Comparison of ENCODE assay signal across 8 mouse cellular contexts in genomic region chr2:25256443-25257109, GRCm38 (mm10). TPM values are rescaled to one million over a fixed set of nuclear protein-coding genes. Genes with fewer than 3 reads are reported as not detected.
DNase-seq lines count a peak whose midpoint lies in the region; ATAC-seq and TF ChIP-seq lines count a peak whose summit lies in the region.
"Not testable (repeated sequence)": the region's sequence is repeated elsewhere in the genome, so short reads cannot be mapped to it uniquely, and the experiment has no call there.

No protein-coding gene starts in this region.

- H3K4me3 ChIP-seq in ES-Bruce4 (ENCODE audit: low read depth, low read length), result peak overlapping the region; percentile 28
- H3K4me3 ChIP-seq in cerebellum, adult 2 months (replicated peaks; ENCODE audit: insufficient read depth, low read depth, low read length), result peak overlapping the region; percentile 71
- peak overlapping the region; percentile 98 for H3K4me3 ChIP-seq in forebrain, embryonic 13.5 days
- H3K4me3 ChIP-seq in hindbrain, embryonic 11.5 days (ENCODE audit: low read depth, low read length), result peak overlapping the region; percentile 69; the same call in 1 of the 2 replicates
- H3K4me3 ChIP-seq in lung, embryonic 15.5 days, result peak overlapping the region; percentile 71

- not testable (repeated sequence) for H3K9me3 ChIP-seq in ES-Bruce4 (replicated peaks; ENCODE audit: control insufficient read depth, insufficient read depth, low read length, poor library complexity, severe bottlenecking); forebrain, embryonic 13.5 days (replicated peaks); hindbrain, embryonic 11.5 days (ENCODE audit: control insufficient read depth, low read length); lung, embryonic 15.5 days

- 39% methylated on average over 12 of the region's 12 CpGs for WGBS in cerebellum, adult 2 months
- 63% methylated on average over 12 of the region's 12 CpGs for WGBS in forebrain, embryonic 13.5 days
- WGBS in hindbrain, embryonic 11.5 days, result 64% methylated on average over 10 of the region's 12 CpGs
- 53% methylated on average over 12 of the region's 12 CpGs for WGBS in lung, embryonic 15.5 days

- peak; percentile 34 for TF ChIP-seq CTCF in ES-Bruce4 (IDR thresholded peaks at IDR 0.05; ENCODE audit: low read depth, low read length)
- TF ChIP-seq CTCF in cerebellum, adult 2 months (IDR thresholded peaks at IDR 0.05; ENCODE audit: borderline replicate concordance, insufficient read depth, low read depth, low read length), result peak; percentile 28; the same call in 1 of the 2 replicates

- H3K36me3 ChIP-seq in ES-Bruce4 (ENCODE audit: control insufficient read depth, insufficient read depth, low read length, poor library complexity, severe bottlenecking); hindbrain, embryonic 11.5 days (ENCODE audit: control insufficient read depth, insufficient read depth, low read length); lung, embryonic 15.5 days: not testable (repeated sequence)
- H3K36me3 ChIP-seq in forebrain, embryonic 13.5 days (ENCODE audit: poor library complexity, severe bottlenecking), result peaks cover 12% of the 10 kb centered on the region

- ATAC-seq in forebrain, embryonic 13.5 days; hindbrain, embryonic 11.5 days (ENCODE audit: low FRiP score); lung, embryonic 15.5 days (ENCODE audit: borderline replicate concordance, extremely low read depth, low FRiP score, low TSS enrichment): not testable (repeated sequence)

- not testable (repeated sequence) for H3K4me1 ChIP-seq in ES-Bruce4 (ENCODE audit: control insufficient read depth, insufficient read depth, low read length); cerebellum, adult 2 months (ENCODE audit: control insufficient read depth, insufficient read depth, low read length); hindbrain, embryonic 11.5 days (replicated peaks; ENCODE audit: control insufficient read depth, insufficient read depth, low read length)
- H3K4me1 ChIP-seq in forebrain, embryonic 13.5 days, result peaks cover 27% of the 10 kb centered on the region
- peaks cover 21% of the 10 kb centered on the region for H3K4me1 ChIP-seq in lung, embryonic 15.5 days

- TF ChIP-seq EP300 in ES-Bruce4 (IDR thresholded peaks at IDR 0.05; ENCODE audit: insufficient read depth, low read depth, low read length), result not testable (repeated sequence)

- peak overlapping the region; percentile 83 for H3K4me2 ChIP-seq in forebrain, embryonic 13.5 days
- peak overlapping the region; percentile 74; the same call in 1 of the 2 replicates for H3K4me2 ChIP-seq in hindbrain, embryonic 11.5 days (replicated peaks; ENCODE audit: low read depth, low read length)
- peak overlapping the region; percentile 93 for H3K4me2 ChIP-seq in lung, embryonic 15.5 days

- H3K27ac ChIP-seq in ES-Bruce4 (ENCODE audit: insufficient read depth, low read length); cerebellum, adult 2 months (ENCODE audit: insufficient read depth, low read length); forebrain, embryonic 13.5 days; hindbrain, embryonic 11.5 days (ENCODE audit: low read depth, low read length); lung, embryonic 15.5 days: not testable (repeated sequence)

- DNase-seq in cerebellum, adult 2 months, result peak in 1 of 2 experiments; percentile 59
- DNase-seq in hindbrain, embryonic 11.5 days (ENCODE audit: low spot score), result peak; percentile 34
- peak; percentile 64 to 82 for DNase-seq in kidney, postnatal 36 days
- peak; percentile 57 to 75 for DNase-seq in natural killer cell, adult 2 months (ENCODE audit: low spot score in 2 of 2)
- peak; percentile 40 to 68 for DNase-seq in thymus, postnatal 10 days (ENCODE audit: low spot score in 2 of 2)

- not testable (repeated sequence) for TF ChIP-seq POLR2A in ES-Bruce4 (IDR thresholded peaks at IDR 0.05; ENCODE audit: insufficient read depth, low read length); cerebellum, adult 2 months (IDR thresholded peaks at IDR 0.05; ENCODE audit: borderline replicate concordance, insufficient read depth, low read length)

- not testable (repeated sequence) for H3K27me3 ChIP-seq in ES-Bruce4 (ENCODE audit: control insufficient read depth, insufficient read depth, low read length, poor library complexity, severe bottlenecking); cerebellum, adult 2 months (ENCODE audit: control insufficient read depth, insufficient read depth, low read length); forebrain, embryonic 13.5 days; hindbrain, embryonic 11.5 days (ENCODE audit: control insufficient read depth, insufficient read depth, low read length); lung, embryonic 15.5 days

- H3K9ac ChIP-seq in ES-Bruce4 (ENCODE audit: low read depth, poor library complexity, severe bottlenecking), result peak overlapping the region; percentile 68
- H3K9ac ChIP-seq in forebrain, embryonic 13.5 days, result peak overlapping the region; percentile 91
- not testable (repeated sequence) for H3K9ac ChIP-seq in hindbrain, embryonic 11.5 days (ENCODE audit: low read depth, low read length)
- H3K9ac ChIP-seq in lung, embryonic 15.5 days, result peak overlapping the region; percentile 71; the same call in 1 of the 2 replicates

RNA-seq across cellular contexts. Expression of gene Tmem203, which starts 1.3 kb away (rescaled TPM):
- polyA plus RNA-seq in ES-Bruce4 (2011; ENCODE audit: insufficient read depth, insufficient read length, low read depth, missing spikeins), result 7.6 and 7.7 TPM in 2 replicates
- 31.9 and 33.4 TPM in 2 replicates for polyA plus RNA-seq in cerebellum, adult 2 months (2012; rRNA removed)
- polyA plus RNA-seq in forebrain, embryonic 13.5 days (2015; fragmentation: Nextera tagmentation; extraction: Ambion mirVana), result 19.4 and 20.3 TPM in 2 replicates
- polyA plus RNA-seq in hindbrain, embryonic 11.5 days (2014; fragmentation: Nextera tagmentation; extraction: Ambion mirVana), result 12.2 and 14.6 TPM in 2 replicates
- polyA plus RNA-seq in lung, embryonic 15.5 days (2015; fragmentation: Nextera tagmentation; extraction: Ambion mirVana), result 24.4 and 24.5 TPM in 2 replicates

RNA-seq across cellular contexts. Expression of gene Tprn, which starts 5.8 kb away (rescaled TPM):
- 12.3 and 16.9 TPM in 2 replicates for polyA plus RNA-seq in ES-Bruce4 (2011; ENCODE audit: insufficient read depth, insufficient read length, low read depth, missing spikeins)
- 91.0 and 96.9 TPM in 2 replicates for polyA plus RNA-seq in cerebellum, adult 2 months (2012; rRNA removed)
- 9.7 and 10.8 TPM in 2 replicates for polyA plus RNA-seq in forebrain, embryonic 13.5 days (2015; fragmentation: Nextera tagmentation; extraction: Ambion mirVana)
- 4.0 and 4.5 TPM in 2 replicates for polyA plus RNA-seq in hindbrain, embryonic 11.5 days (2014; fragmentation: Nextera tagmentation; extraction: Ambion mirVana)
- 6.7 and 8.7 TPM in 2 replicates for polyA plus RNA-seq in lung, embryonic 15.5 days (2015; fragmentation: Nextera tagmentation; extraction: Ambion mirVana)

RNA-seq across cellular contexts. Expression of gene AL732309.1, which starts 9.9 kb away (rescaled TPM):
- not detected in 2 replicates for polyA plus RNA-seq in ES-Bruce4 (2011; ENCODE audit: insufficient read depth, insufficient read length, low read depth, missing spikeins)
- 12.5 and 14.1 TPM in 2 replicates for polyA plus RNA-seq in cerebellum, adult 2 months (2012; rRNA removed)
- polyA plus RNA-seq in forebrain, embryonic 13.5 days (2015; fragmentation: Nextera tagmentation; extraction: Ambion mirVana), result 4.4 and 7.1 TPM in 2 replicates
- polyA plus RNA-seq in hindbrain, embryonic 11.5 days (2014; fragmentation: Nextera tagmentation; extraction: Ambion mirVana), result 4.3 and 4.9 TPM in 2 replicates
- 3.5 and 5.0 TPM in 2 replicates for polyA plus RNA-seq in lung, embryonic 15.5 days (2015; fragmentation: Nextera tagmentation; extraction: Ambion mirVana)

RNA-seq across cellular contexts. Expression of gene Cysrt1, which starts 14.3 kb away (rescaled TPM):
- not detected in 2 replicates for polyA plus RNA-seq in ES-Bruce4 (2011; ENCODE audit: insufficient read depth, insufficient read length, low read depth, missing spikeins)
- 0.76 and 0.80 TPM in 2 replicates for polyA plus RNA-seq in cerebellum, adult 2 months (2012; rRNA removed)
- 0.29 TPM in 1 of 2 replicates, not detected in the other for polyA plus RNA-seq in forebrain, embryonic 13.5 days (2015; fragmentation: Nextera tagmentation; extraction: Ambion mirVana)
- not detected in 2 replicates for polyA plus RNA-seq in hindbrain, embryonic 11.5 days (2014; fragmentation: Nextera tagmentation; extraction: Ambion mirVana)
- 0.19 and 0.35 TPM in 2 replicates for polyA plus RNA-seq in lung, embryonic 15.5 days (2015; fragmentation: Nextera tagmentation; extraction: Ambion mirVana)

RNA-seq across cellular contexts. Expression of gene Rnf208, which starts 14.5 kb away (rescaled TPM):
- polyA plus RNA-seq in ES-Bruce4 (2011; ENCODE audit: insufficient read depth, insufficient read length, low read depth, missing spikeins), result 7.3 and 11.3 TPM in 2 replicates
- 423 and 427 TPM in 2 replicates for polyA plus RNA-seq in cerebellum, adult 2 months (2012; rRNA removed)
- polyA plus RNA-seq in forebrain, embryonic 13.5 days (2015; fragmentation: Nextera tagmentation; extraction: Ambion mirVana), result 43.1 and 43.2 TPM in 2 replicates
- polyA plus RNA-seq in hindbrain, embryonic 11.5 days (2014; fragmentation: Nextera tagmentation; extraction: Ambion mirVana), result 21.7 and 23.9 TPM in 2 replicates
- 8.9 and 9.9 TPM in 2 replicates for polyA plus RNA-seq in lung, embryonic 15.5 days (2015; fragmentation: Nextera tagmentation; extraction: Ambion mirVana)

Comparison
In these comparisons a context has a peak if more than half of its experiments do, and no peak if none do; other contexts are left out.
1. H3K4me3 ChIP-seq: peak in every context shown above with its lines; median percentile 98 in forebrain, embryonic 13.5 days; 71 in cerebellum, adult 2 months; 71 in lung, embryonic 15.5 days; 69 in hindbrain, embryonic 11.5 days; 28 in ES-Bruce4.